Mouse (Mus musculus) liver, embryonic 13.5 days (tissue): ENCODE data around the gene Zc3h7b. TPM values are rescaled to one million over a fixed set of nuclear protein-coding genes. Genes with fewer than 3 reads are reported as not detected.

Source experiments
- ATAC-seq: fragments of 200-750 bp; cut with Nextera tagmentation; 2 replicates; pipeline ENCODE4 v1.8.0; 2017; ENCODE audit warnings: low read depth, mild to moderate bottlenecking, moderate number of reproducible peaks, moderate library complexity
- DNase-seq: peaks from one replicate; pipeline ENCODE4 v3.0.0; 2022
- H3K27ac ChIP-seq: fragments of 300-500 bp; sonication (generic); 2 replicates; pipeline ENCODE4 v1.5.1; 2015; ENCODE audit warnings: moderate library complexity, mild to moderate bottlenecking, inconsistent platforms
- H3K27me3 ChIP-seq: fragments of 300-500 bp; sonication (generic); 2 replicates; pipeline ENCODE4 v1.6.1; 2015; ENCODE audit warnings: mild to moderate bottlenecking, inconsistent platforms
- H3K36me3 ChIP-seq: fragments of 300-500 bp; sonication (generic); 2 replicates; pipeline ENCODE4 v1.6.1; 2015; ENCODE audit warnings: mild to moderate bottlenecking, inconsistent platforms
- H3K4me1 ChIP-seq: fragments of 300-500 bp; sonication (generic); replicated peaks from 2 replicates; pipeline ENCODE4 v1.6.1; 2015; ENCODE audit warnings: inconsistent platforms
- H3K4me2 ChIP-seq: fragments of 300-500 bp; sonication (generic); 2 replicates; pipeline ENCODE4 v1.6.1; 2015; ENCODE audit warnings: inconsistent platforms, mild to moderate bottlenecking, moderate library complexity
- H3K4me3 ChIP-seq: fragments of 300-500 bp; sonication (generic); replicated peaks from 2 replicates; pipeline ENCODE4 v1.5.1; 2015; ENCODE audit warnings: mild to moderate bottlenecking, inconsistent platforms
- H3K9ac ChIP-seq: fragments of 300-500 bp; sonication (generic); 2 replicates; pipeline ENCODE4 v1.6.1; 2015; ENCODE audit warnings: mild to moderate bottlenecking, inconsistent platforms
- H3K9me3 ChIP-seq: fragments of 300-500 bp; sonication (generic); replicated peaks from 2 replicates; pipeline ENCODE4 v1.6.1; 2016; ENCODE audit warnings: inconsistent platforms
- WGBS: fragments of 180-500 bp; shearing (Covaris S2); methylation state at CpG from one replicate; pipeline ENCODE4 v1.1.7; 2015; ENCODE audit not compliant: insufficient replicate concordance; 5-methylcytosine and 5-hydroxymethylcytosine counted together
- polyA plus RNA-seq: library from polyadenylated mRNA; unstranded; fragments of >200 nt; fragmentation: Nextera tagmentation; extraction: Ambion mirVana; gene quantifications from 2 replicates; pipeline ENCODE4 v1.2.1, GENCODE M21; 2015

Zc3h7b gene
- polyA plus RNA-seq, 1 experiment from 2014 or later = 5.3 TPM

- no peak for DNase-seq
- Histone ChIP-seq H3K4me2 (no peak overlapping the region), H3K4me3 (no peak overlapping the region), H3K27me3 (no peaks in the 10 kb centered on the region), H3K9me3 (no peaks in the 10 kb centered on the region), H3K9ac (no peak overlapping the region), H3K27ac (no peak overlapping the region), H3K36me3 (peaks cover 18% of the 10 kb centered on the region), H3K4me1 (peaks cover 41% of the 10 kb centered on the region)
- 77% methylated on average over 5 of the region's 5 CpGs for WGBS
- ATAC-seq = no peak
Observed at GRCm38 (mm10) chr15:81766439-81766838, 21.6 kb downstream of the Zc3h7b start.

GRCm38 (mm10) chr15:81769037-81769436, 24.2 kb downstream of the Zc3h7b start:
- DNase-seq = peak; percentile 23
- peaks cover 34% of the 10 kb centered on the region for H3K4me1 ChIP-seq
- no peaks in the 10 kb centered on the region for H3K9me3 ChIP-seq
- H3K36me3 ChIP-seq = peaks cover 37% of the 10 kb centered on the region
- H3K9ac ChIP-seq = no peak overlapping the region
- ATAC-seq = no peak; the same call in 1 of the 2 replicates
- no peak overlapping the region for H3K4me2 ChIP-seq
- H3K27me3 ChIP-seq = no peaks in the 10 kb centered on the region
- 51% methylated on average over 13 of the region's 13 CpGs for WGBS
- no peak overlapping the region for H3K4me3 ChIP-seq
- H3K27ac ChIP-seq = no peak overlapping the region

GRCm38 (mm10) chr15:81772431-81773120, 27.7 kb downstream of the Zc3h7b start:
- Histone ChIP-seq H3K9ac (no peak overlapping the region), H3K36me3 (peaks cover 47% of the 10 kb centered on the region), H3K4me1 (peaks cover 21% of the 10 kb centered on the region), H3K27ac (no peak overlapping the region), H3K4me2 (no peak overlapping the region), H3K4me3 (no peak overlapping the region), H3K27me3 (no peaks in the 10 kb centered on the region), H3K9me3 (no peaks in the 10 kb centered on the region)
- 88% methylated on average over 20 of the region's 20 CpGs for WGBS
- ATAC-seq (no peak), DNase-seq (no peak)

GRCm38 (mm10) chr15:81774505-81775171, 29.8 kb downstream of the Zc3h7b start:
- 73% methylated on average over 15 of the region's 15 CpGs for WGBS
- no peak overlapping the region for H3K4me2 ChIP-seq
- H3K4me1 ChIP-seq = peaks cover 20% of the 10 kb centered on the region
- no peak overlapping the region for H3K27ac ChIP-seq
- H3K9me3 ChIP-seq = no peaks in the 10 kb centered on the region
- peaks cover 62% of the 10 kb centered on the region for H3K36me3 ChIP-seq
- DNase-seq (no peak), ATAC-seq (no peak)
- H3K4me3 ChIP-seq = no peak overlapping the region
- no peaks in the 10 kb centered on the region for H3K27me3 ChIP-seq
- no peak overlapping the region for H3K9ac ChIP-seq

GRCm38 (mm10) chr15:81776631-81777422, 32.0 kb downstream of the Zc3h7b start:
- Histone ChIP-seq H3K9me3 (no peaks in the 10 kb centered on the region), H3K27ac (no peak overlapping the region), H3K4me1 (peaks cover 20% of the 10 kb centered on the region), H3K4me3 (no peak overlapping the region), H3K4me2 (no peak overlapping the region), H3K9ac (no peak overlapping the region), H3K27me3 (no peaks in the 10 kb centered on the region), H3K36me3 (peaks cover 67% of the 10 kb centered on the region)
- WGBS = 33% methylated on average over 11 of the region's 11 CpGs
- peak; percentile 61 for ATAC-seq
- DNase-seq = no peak

- Histone ChIP-seq H3K4me1 (peaks cover 15% of the 10 kb centered on the region), H3K27me3 (no peaks in the 10 kb centered on the region), H3K4me3 (no peak overlapping the region), H3K27ac (no peak overlapping the region), H3K4me2 (no peak overlapping the region), H3K9ac (no peak overlapping the region), H3K9me3 (no peaks in the 10 kb centered on the region), H3K36me3 (peaks cover 75% of the 10 kb centered on the region)
- 81% methylated on average over 7 of the region's 7 CpGs for WGBS
- ATAC-seq (no peak), DNase-seq (no peak)
Observed at GRCm38 (mm10) chr15:81781816-81782215, 37.0 kb downstream of the Zc3h7b start.

- H3K36me3 ChIP-seq = peaks cover 62% of the 10 kb centered on the region
- WGBS = 68% methylated on average over 5 of the region's 5 CpGs
- no peak for ATAC-seq
Observed at GRCm38 (mm10) chr15:81784762-81785161, 39.9 kb downstream of the Zc3h7b start.

GRCm38 (mm10) chr15:81785701-81786100, 40.8 kb downstream of the Zc3h7b start:
- no peak for ATAC-seq
- no peak for DNase-seq
- Histone ChIP-seq H3K4me1 (no peaks in the 10 kb centered on the region), H3K9me3 (no peaks in the 10 kb centered on the region), H3K4me3 (no peak overlapping the region), H3K36me3 (peaks cover 53% of the 10 kb centered on the region), H3K4me2 (no peak overlapping the region), H3K9ac (no peak overlapping the region), H3K27ac (no peak overlapping the region), H3K27me3 (no peaks in the 10 kb centered on the region)
- WGBS = 87% methylated on average over 8 of the region's 8 CpGs

More at GRCm38 (mm10) chr15:81784762-81785161, 39.9 kb downstream of the Zc3h7b start:
- H3K27ac ChIP-seq = no peak overlapping the region
- no peaks in the 10 kb centered on the region for H3K27me3 ChIP-seq
- H3K9ac ChIP-seq = no peak overlapping the region
- H3K9me3 ChIP-seq = no peaks in the 10 kb centered on the region
- H3K4me1 ChIP-seq = no peaks in the 10 kb centered on the region
- DNase-seq = no peak
- H3K4me2 ChIP-seq = no peak overlapping the region
- H3K4me3 ChIP-seq = no peak overlapping the region

GRCm38 (mm10) chr15:81787525-81787924, 42.7 kb downstream of the Zc3h7b start:
- Histone ChIP-seq H3K27ac (no peak overlapping the region), H3K9me3 (no peaks in the 10 kb centered on the region), H3K27me3 (no peaks in the 10 kb centered on the region), H3K4me3 (no peak overlapping the region), H3K9ac (no peak overlapping the region), H3K36me3 (peaks cover 52% of the 10 kb centered on the region), H3K4me2 (no peak overlapping the region), H3K4me1 (peaks cover 8% of the 10 kb centered on the region)
- 83% methylated on average over 13 of the region's 13 CpGs for WGBS
- ATAC-seq (no peak), DNase-seq (no peak)

- Histone ChIP-seq H3K27ac (no peak overlapping the region), H3K4me1 (peaks cover 13% of the 10 kb centered on the region), H3K9ac (no peak overlapping the region), H3K36me3 (peaks cover 27% of the 10 kb centered on the region), H3K9me3 (no peaks in the 10 kb centered on the region), H3K27me3 (no peaks in the 10 kb centered on the region), H3K4me2 (no peak overlapping the region), H3K4me3 (no peak overlapping the region)
- DNase-seq (no peak), ATAC-seq (peak; percentile 41; the same call in 1 of the 2 replicates)
- 50% methylated on average over 9 of the region's 9 CpGs for WGBS
Observed at GRCm38 (mm10) chr15:81792444-81792843, 47.6 kb downstream of the Zc3h7b start.

- Histone ChIP-seq H3K4me1 (peaks cover 22% of the 10 kb centered on the region), H3K4me3 (no peak overlapping the region), H3K27me3 (no peaks in the 10 kb centered on the region), H3K9me3 (no peaks in the 10 kb centered on the region), H3K4me2 (no peak overlapping the region), H3K27ac (no peak overlapping the region), H3K36me3 (peaks cover 22% of the 10 kb centered on the region), H3K9ac (no peak overlapping the region)
- ATAC-seq (no peak), DNase-seq (no peak)
- 65% methylated on average over 3 of the region's 3 CpGs for WGBS
Observed at GRCm38 (mm10) chr15:81796228-81796627, 51.4 kb downstream of the Zc3h7b start.
